Mouse (Mus musculus): ENCODE results near the gene Sema6b. TPM values are rescaled to one million over a fixed set of nuclear protein-coding genes. Genes with fewer than 3 reads are reported as not detected.
A peak's percentile ranks its signal among the peaks of the same experiment; 100 is the strongest.

Sema6b gene
- total and polyA plus RNA-seq, 2 experiments from 2014 or later = 0.81 to 10.4 TPM

DNA sequence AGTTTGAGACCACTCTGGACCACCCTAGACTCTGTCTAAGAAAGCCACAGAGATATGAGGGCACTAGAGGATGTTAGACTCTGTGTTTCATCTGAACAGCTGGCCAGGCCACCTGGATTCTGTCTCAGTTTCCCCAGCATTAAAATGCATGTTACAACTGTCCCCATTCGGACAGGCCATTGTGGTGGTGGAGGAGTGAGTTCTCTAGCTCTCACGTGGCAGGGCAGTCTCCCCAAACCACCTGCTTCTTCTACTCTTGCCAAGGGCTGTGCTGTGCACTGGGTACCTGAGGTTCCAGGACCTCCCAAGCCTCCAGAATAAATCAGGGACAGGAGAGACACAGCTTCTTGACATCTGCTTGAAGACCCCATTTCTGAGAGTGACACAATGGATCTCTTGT lies 9.8 kb upstream of the Sema6b start:
- Histone ChIP-seq H3K4me1 (ENCODE audit: control insufficient read depth, insufficient read depth) (no peaks in the 10 kb centered on the region), H3K9ac (replicated peaks; ENCODE audit: low read depth, low read length) (no peak overlapping the region), H3K36me3 (replicated peaks; ENCODE audit: control insufficient read depth, insufficient read depth, low read length) (no peaks in the 10 kb centered on the region), H3K4me2 (ENCODE audit: low read depth, low read length) (no peak overlapping the region), H3K9me3 (replicated peaks; ENCODE audit: control insufficient read depth, low read length) (no peaks in the 10 kb centered on the region), H3K27me3 (ENCODE audit: control insufficient read depth, insufficient read depth, low read length) (peaks cover 69% of the 10 kb centered on the region), H3K4me3 (ENCODE audit: low read depth, low read length) (no peak overlapping the region), H3K27ac (ENCODE audit: low read depth) (no peak overlapping the region)
- ATAC-seq (ENCODE audit: insufficient read depth, low read depth) (no peak), DNase-seq (ENCODE audit: low spot score) (no peak)
- no peak for TF ChIP-seq CTCF (IDR thresholded peaks at IDR 0.05; ENCODE audit: low read depth)
- WGBS = 51% methylated on average over 2 of the region's 2 CpGs

DNA sequence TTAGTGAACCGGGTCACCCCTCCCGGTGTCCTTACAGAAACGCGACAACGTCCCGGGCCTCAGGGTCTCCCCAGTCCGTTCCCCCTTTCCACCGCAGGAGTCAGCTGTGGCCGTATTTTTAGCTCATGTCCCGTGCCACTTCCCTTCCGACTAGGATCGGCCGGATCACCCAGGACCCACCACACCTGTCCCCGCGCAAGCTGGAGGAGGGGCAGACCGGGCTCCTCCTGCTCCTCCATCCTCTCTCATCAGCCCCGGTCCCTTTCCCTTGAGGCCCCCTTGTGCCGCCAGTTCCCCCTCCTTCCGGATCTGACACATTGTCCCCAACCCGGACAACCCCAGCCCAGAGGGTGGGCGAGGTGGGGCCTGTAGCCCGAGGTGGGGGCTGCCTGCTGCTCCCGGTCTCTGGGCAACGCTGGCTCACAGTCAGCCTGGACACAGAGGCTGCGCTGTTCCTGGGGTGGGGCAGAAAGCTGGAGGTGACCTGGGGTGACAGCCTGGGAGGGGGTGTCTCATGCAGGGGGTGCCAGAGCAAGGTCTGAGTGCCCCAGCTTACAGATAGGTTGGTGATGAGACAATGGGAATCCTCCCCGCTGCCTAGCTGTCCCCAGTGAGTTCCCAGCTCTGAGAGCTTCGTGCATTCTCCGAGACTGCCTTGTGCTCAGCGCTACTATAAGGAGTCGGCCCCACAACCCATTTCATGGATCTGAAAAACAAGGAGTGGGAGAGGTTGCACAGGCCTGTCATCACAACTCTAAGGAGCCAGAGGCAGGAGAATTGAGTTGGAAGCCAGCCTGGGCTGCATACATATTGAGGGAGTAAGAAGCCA lies 8.9 kb upstream of the Sema6b start:
- H3K9ac ChIP-seq (replicated peaks; ENCODE audit: low read depth, low read length) = no peak overlapping the region
- no peaks in the 10 kb centered on the region for H3K9me3 ChIP-seq (replicated peaks; ENCODE audit: control insufficient read depth, low read length)
- no peak for ATAC-seq (ENCODE audit: insufficient read depth, low read depth)
- no peaks in the 10 kb centered on the region for H3K36me3 ChIP-seq (replicated peaks; ENCODE audit: control insufficient read depth, insufficient read depth, low read length)
- H3K27me3 ChIP-seq (ENCODE audit: control insufficient read depth, insufficient read depth, low read length) = peaks cover 78% of the 10 kb centered on the region
- no peak overlapping the region for H3K27ac ChIP-seq (ENCODE audit: low read depth)
- no peak for TF ChIP-seq CTCF (IDR thresholded peaks at IDR 0.05; ENCODE audit: low read depth)
- TF ChIP-seq EP300 (IDR thresholded peaks at IDR 0.05; ENCODE audit: low read depth) = no peak
- 3% methylated on average over 28 of the region's 30 CpGs for WGBS
- no peaks in the 10 kb centered on the region for H3K4me1 ChIP-seq (ENCODE audit: control insufficient read depth, insufficient read depth)
- no peak for DNase-seq (ENCODE audit: low spot score)
- no peak overlapping the region for H3K4me3 ChIP-seq (ENCODE audit: low read depth, low read length)
- peak overlapping the region; percentile 30; the same call in 1 of the 2 replicates for H3K4me2 ChIP-seq (ENCODE audit: low read depth, low read length)

DNA sequence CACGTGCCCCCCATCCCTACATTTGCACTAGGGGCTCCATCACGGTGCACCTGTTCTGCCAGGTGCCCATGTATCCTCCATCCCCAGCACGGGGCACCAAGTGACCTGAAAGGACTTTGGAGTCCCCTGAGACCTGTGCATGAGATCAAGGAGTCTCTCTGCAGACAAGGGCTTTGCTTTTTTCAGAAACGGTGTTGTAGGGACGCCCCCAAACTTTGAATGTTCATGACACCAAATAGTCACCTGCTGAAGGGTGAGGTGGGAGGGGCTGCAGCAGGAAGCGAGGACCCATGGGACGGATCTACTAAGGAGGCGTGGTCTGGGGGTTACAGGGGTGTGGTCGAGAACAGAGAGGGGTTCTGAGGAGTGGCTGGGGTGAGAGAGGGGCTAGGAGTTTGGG lies 8.1 kb upstream of the Sema6b start:
- Histone ChIP-seq H3K4me3 (ENCODE audit: low read depth, low read length) (no peak overlapping the region), H3K4me1 (ENCODE audit: control insufficient read depth, insufficient read depth) (no peaks in the 10 kb centered on the region), H3K27ac (ENCODE audit: low read depth) (no peak overlapping the region), H3K9me3 (replicated peaks; ENCODE audit: control insufficient read depth, low read length) (no peaks in the 10 kb centered on the region), H3K4me2 (ENCODE audit: low read depth, low read length) (no peak overlapping the region; the same call in 1 of the 2 replicates), H3K36me3 (replicated peaks; ENCODE audit: control insufficient read depth, insufficient read depth, low read length) (no peaks in the 10 kb centered on the region), H3K9ac (replicated peaks; ENCODE audit: low read depth, low read length) (no peak overlapping the region), H3K27me3 (ENCODE audit: control insufficient read depth, insufficient read depth, low read length) (peaks cover 80% of the 10 kb centered on the region)
- no peak for DNase-seq (ENCODE audit: low spot score)
- no peak for ATAC-seq (ENCODE audit: insufficient read depth, low read depth)
- no peak for TF ChIP-seq CTCF (IDR thresholded peaks at IDR 0.05; ENCODE audit: low read depth)
- TF ChIP-seq EP300 (IDR thresholded peaks at IDR 0.05; ENCODE audit: low read depth) = no peak
- 21% methylated on average over 9 of the region's 9 CpGs for WGBS

DNA sequence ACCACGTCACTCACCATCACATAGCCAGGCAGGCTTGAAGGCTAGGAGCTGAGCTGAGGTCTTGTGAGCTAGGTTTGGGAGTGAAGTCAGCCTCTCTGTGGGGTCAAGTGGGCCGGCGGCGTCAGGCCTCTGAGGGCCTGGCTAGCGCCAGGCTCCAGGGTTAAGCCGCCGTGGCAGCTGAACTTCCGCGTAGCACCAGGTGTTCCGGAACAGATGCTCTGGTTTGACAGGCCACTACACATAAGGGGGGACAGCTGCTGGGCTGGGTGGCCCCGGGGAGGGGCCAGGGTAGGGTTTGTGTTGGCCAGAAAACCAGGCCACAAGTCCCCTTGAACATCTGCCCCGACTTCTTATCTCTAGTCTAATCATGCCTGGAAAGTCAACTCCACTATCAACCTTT lies 7.3 kb upstream of the Sema6b start:
- H3K4me1 ChIP-seq (ENCODE audit: control insufficient read depth, insufficient read depth) = no peaks in the 10 kb centered on the region
- no peak overlapping the region for H3K4me3 ChIP-seq (ENCODE audit: low read depth, low read length)
- ATAC-seq (ENCODE audit: insufficient read depth, low read depth) (no peak), DNase-seq (ENCODE audit: low spot score) (no peak)
- H3K36me3 ChIP-seq (replicated peaks; ENCODE audit: control insufficient read depth, insufficient read depth, low read length) = no peaks in the 10 kb centered on the region
- H3K27ac ChIP-seq (ENCODE audit: low read depth) = no peak overlapping the region
- no peak overlapping the region for H3K4me2 ChIP-seq (ENCODE audit: low read depth, low read length)
- TF ChIP-seq EP300 (IDR thresholded peaks at IDR 0.05; ENCODE audit: low read depth) = no peak
- no peak for TF ChIP-seq CTCF (IDR thresholded peaks at IDR 0.05; ENCODE audit: low read depth)
- no peaks in the 10 kb centered on the region for H3K9me3 ChIP-seq (replicated peaks; ENCODE audit: control insufficient read depth, low read length)
- H3K9ac ChIP-seq (replicated peaks; ENCODE audit: low read depth, low read length) = no peak overlapping the region
- WGBS = 44% methylated on average over 12 of the region's 12 CpGs
- peaks cover 89% of the 10 kb centered on the region for H3K27me3 ChIP-seq (ENCODE audit: control insufficient read depth, insufficient read depth, low read length)

DNA sequence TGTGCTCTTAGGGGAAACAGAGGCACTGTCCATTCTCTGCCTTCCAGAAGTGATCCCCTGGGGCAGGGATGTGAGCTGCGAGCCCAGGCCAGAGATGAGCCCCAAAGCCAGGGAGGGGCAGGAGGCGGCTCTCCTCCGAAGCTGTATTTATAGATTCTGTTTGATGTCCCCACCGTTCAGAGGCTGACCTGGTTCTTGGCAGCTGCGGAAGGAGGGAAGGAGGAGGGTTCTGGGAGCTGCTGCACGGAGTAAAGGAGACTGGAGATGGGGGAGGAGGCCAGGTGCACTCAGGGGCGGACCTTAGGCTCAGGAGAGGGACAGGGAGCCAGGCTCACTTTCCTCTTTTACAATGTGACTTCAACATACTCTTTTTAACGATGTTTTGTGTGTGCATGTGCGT lies 6.0 kb upstream of the Sema6b start:
- no peak for DNase-seq (ENCODE audit: low spot score)
- H3K36me3 ChIP-seq (replicated peaks; ENCODE audit: control insufficient read depth, insufficient read depth, low read length) = no peaks in the 10 kb centered on the region
- no peak overlapping the region for H3K27ac ChIP-seq (ENCODE audit: low read depth)
- H3K9me3 ChIP-seq (replicated peaks; ENCODE audit: control insufficient read depth, low read length) = no peaks in the 10 kb centered on the region
- no peak overlapping the region for H3K9ac ChIP-seq (replicated peaks; ENCODE audit: low read depth, low read length)
- no peak overlapping the region for H3K4me2 ChIP-seq (ENCODE audit: low read depth, low read length)
- TF ChIP-seq EP300 (IDR thresholded peaks at IDR 0.05; ENCODE audit: low read depth) = no peak
- H3K4me1 ChIP-seq (ENCODE audit: control insufficient read depth, insufficient read depth) = peaks cover 6% of the 10 kb centered on the region; the same call in 1 of the 2 replicates
- 16% methylated on average over 9 of the region's 9 CpGs for WGBS
- no peak overlapping the region for H3K4me3 ChIP-seq (ENCODE audit: low read depth, low read length)
- peaks cover 97% of the 10 kb centered on the region for H3K27me3 ChIP-seq (ENCODE audit: control insufficient read depth, insufficient read depth, low read length)
- no peak for ATAC-seq (ENCODE audit: insufficient read depth, low read depth)

DNA sequence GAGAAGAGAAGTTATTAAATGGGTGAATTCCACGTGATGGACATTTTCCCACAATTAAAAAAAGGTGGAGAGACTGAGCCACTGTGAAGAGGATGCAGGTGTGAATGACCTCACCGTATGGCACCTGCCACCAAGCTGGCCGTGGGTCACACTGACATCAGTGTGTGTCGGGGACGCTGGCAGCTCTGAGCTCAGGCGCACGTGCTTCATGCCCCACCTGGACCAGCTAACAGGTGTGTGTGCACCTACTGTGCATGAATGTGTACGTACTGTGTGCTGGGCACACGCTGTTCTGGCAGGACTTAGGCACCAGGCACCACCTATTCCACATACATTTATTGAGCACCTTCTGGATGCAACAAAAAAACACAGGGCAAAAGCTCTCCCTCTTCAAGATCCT lies 4.4 kb upstream of the Sema6b start:
- Histone ChIP-seq H3K9me3 (replicated peaks; ENCODE audit: control insufficient read depth, low read length) (no peaks in the 10 kb centered on the region), H3K27ac (ENCODE audit: low read depth) (no peak overlapping the region), H3K36me3 (replicated peaks; ENCODE audit: control insufficient read depth, insufficient read depth, low read length) (no peaks in the 10 kb centered on the region), H3K4me2 (ENCODE audit: low read depth, low read length) (no peak overlapping the region), H3K27me3 (ENCODE audit: control insufficient read depth, insufficient read depth, low read length) (peaks cover 98% of the 10 kb centered on the region), H3K9ac (replicated peaks; ENCODE audit: low read depth, low read length) (no peak overlapping the region), H3K4me3 (ENCODE audit: low read depth, low read length) (no peak overlapping the region), H3K4me1 (ENCODE audit: control insufficient read depth, insufficient read depth) (peaks cover 10% of the 10 kb centered on the region)
- DNase-seq (ENCODE audit: low spot score) (no peak), ATAC-seq (ENCODE audit: insufficient read depth, low read depth) (no peak)
- TF ChIP-seq EP300 (IDR thresholded peaks at IDR 0.05; ENCODE audit: low read depth) (no peak), CTCF (IDR thresholded peaks at IDR 0.05; ENCODE audit: low read depth) (no peak)
- 71% methylated on average over 9 of the region's 9 CpGs for WGBS
